Mouse (Mus musculus) ES-E14 (cell line): ENCODE measurements around the gene Zscan5b. TPM values are rescaled to one million over a fixed set of nuclear protein-coding genes. Genes with fewer than 3 reads are reported as not detected.
"Not testable (repeated sequence)": the region's sequence is repeated elsewhere in the genome, so short reads cannot be mapped to it uniquely, and the experiment has no call there.

Experiments
- DNase-seq: peaks from one replicate; pipeline ENCODE4 v3.0.0-alpha.2; 2013; ENCODE audit warnings: low read depth, low spot score
- H3K27ac ChIP-seq: 2 replicates; pipeline ENCODE4 v1.5.1; 2012; ENCODE audit warnings: low read depth, mild to moderate bottlenecking, low read length, moderate library complexity, mixed read lengths; ENCODE audit not compliant: poor library complexity, insufficient read depth, severe bottlenecking
- H3K36me3 ChIP-seq: 2 replicates; pipeline ENCODE4 v1.6.1; 2012; ENCODE audit warnings: mild to moderate bottlenecking, low read length, moderate library complexity, mixed read lengths; ENCODE audit not compliant: control insufficient read depth, poor library complexity, insufficient read depth, severe bottlenecking
- H3K4me1 ChIP-seq, 2 experiments: fragments of 150-350 bp in 1 of 2; sonication (generic) in 1 of 2; 2 replicates each; pipeline ENCODE4 v1.6.1; 2012; ENCODE audit warnings: low read length in 2 of 2, mild to moderate bottlenecking in 1 of 2, mixed read lengths in 1 of 2; ENCODE audit not compliant: control insufficient read depth in 2 of 2, insufficient read depth in 2 of 2, poor library complexity in 1 of 2
- H3K4me3 ChIP-seq, 2 experiments: fragments of 150-350 bp in 1 of 2; sonication (generic) in 1 of 2; 2 replicates each; pipeline ENCODE4 v1.5.1; 2012; ENCODE audit warnings: low read length in 2 of 2, low read depth in 1 of 2, mild to moderate bottlenecking in 1 of 2, mixed read lengths in 1 of 2; ENCODE audit not compliant: insufficient read depth in 1 of 2, poor library complexity in 1 of 2, severe bottlenecking in 1 of 2
- H3K9ac ChIP-seq: 2 replicates; pipeline ENCODE4 v1.6.1; 2012; ENCODE audit warnings: low read depth, mild to moderate bottlenecking, low read length, mixed read lengths; ENCODE audit not compliant: poor library complexity, insufficient read depth, severe bottlenecking
- H3K9me3 ChIP-seq: fragments of 150-350 bp; sonication (generic); 2 replicates; pipeline ENCODE4 v1.6.1; 2012; ENCODE audit warnings: low read depth, mild to moderate bottlenecking, low read length; ENCODE audit not compliant: control insufficient read depth, insufficient read depth
- CHD2 ChIP-seq: IDR thresholded peaks from 2 replicates; pipeline ENCODE4 v1.6.1; 2014; ENCODE audit warnings: mild to moderate bottlenecking, low read depth, low read length, inconsistent platforms
- HCFC1 ChIP-seq: IDR thresholded peaks from 2 replicates; pipeline ENCODE4 v1.6.1; 2012; ENCODE audit warnings: low read length, inconsistent platforms, borderline replicate concordance; ENCODE audit not compliant: insufficient read depth
- MAFK ChIP-seq: IDR thresholded peaks from 2 replicates; pipeline ENCODE4 v1.6.1; 2014; ENCODE audit warnings: mild to moderate bottlenecking, low read depth, low read length, inconsistent platforms; ENCODE audit not compliant: insufficient read depth
- ZC3H11A ChIP-seq: IDR thresholded peaks from 2 replicates; pipeline ENCODE4 v1.6.1; 2012; ENCODE audit warnings: low read depth, mild to moderate bottlenecking, inconsistent platforms, low read length, borderline replicate concordance
- ZNF384 ChIP-seq: IDR thresholded peaks from 2 replicates; pipeline ENCODE4 v1.6.1; 2012; ENCODE audit warnings: low read depth, low read length, inconsistent platforms
- in situ Hi-C, 2 experiments: fragments of 600-800 bp; cut with MboI; formaldehyde crosslinking; loops; one replicate each; pipeline ENCODE4 v1.15.1; 2025; ENCODE audit warnings: low sequenced_read_pairs in 2 of 2, inconsistent platforms in 1 of 2; ENCODE audit not compliant: unreplicated experiment in 2 of 2
- total RNA-seq: library from RNA; depleted of rRNA; stranded (reverse); fragments of 300-350 nt; gene quantifications from 2 replicates; pipeline ENCODE4 v1.2.3, GENCODE M21; 2012; rRNA removed

The Zscan5b gene
- 2.1 and 3.3 TPM in 2 replicates for total RNA-seq

DNA sequence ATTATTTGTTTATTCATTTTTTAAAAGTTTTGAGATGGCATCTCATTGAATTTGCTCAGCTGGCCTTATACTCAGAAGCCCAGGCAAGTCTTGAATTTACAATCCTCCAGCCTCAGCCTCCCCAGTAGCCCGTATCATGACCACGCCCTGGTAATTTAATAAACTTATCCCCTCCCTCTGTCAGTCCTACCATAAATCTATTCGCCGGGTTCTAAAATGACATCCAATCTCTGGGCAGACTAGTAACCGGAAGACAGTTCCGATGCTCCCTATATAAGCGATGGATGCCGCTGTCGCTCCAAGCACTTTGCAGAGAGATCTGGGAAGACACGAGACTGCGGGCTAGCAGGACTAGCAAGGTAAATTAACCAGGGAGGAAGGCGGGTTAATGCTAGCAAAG is at the start of gene Zscan5b:
TSS of gene Zscan5b (plus strand) at position 301 of the 400 bp plus-strand sequence.
- H3K9ac ChIP-seq: peak within 1 kb of the TSS; percentile 10; the same call in 1 of the 2 replicates
- no peaks in the 10 kb centered on the region for H3K9me3 ChIP-seq
- no peak for DNase-seq
- no peak within 1 kb of the TSS for H3K27ac ChIP-seq
- H3K4me1 ChIP-seq: peaks cover 3% of the 10 kb centered on the region in 2 experiments; a peak in 2 of 4 replicates
- no peak within 1 kb of the TSS; a peak in 1 of 4 replicates for H3K4me3 ChIP-seq
- in situ Hi-C loops: no loop called here
- H3K36me3 ChIP-seq: no peaks in the 10 kb centered on the region
- TF ChIP-seq CHD2 (no peak), ZNF384 (no peak), ZC3H11A (no peak), HCFC1 (no peak), MAFK (no peak)

DNA sequence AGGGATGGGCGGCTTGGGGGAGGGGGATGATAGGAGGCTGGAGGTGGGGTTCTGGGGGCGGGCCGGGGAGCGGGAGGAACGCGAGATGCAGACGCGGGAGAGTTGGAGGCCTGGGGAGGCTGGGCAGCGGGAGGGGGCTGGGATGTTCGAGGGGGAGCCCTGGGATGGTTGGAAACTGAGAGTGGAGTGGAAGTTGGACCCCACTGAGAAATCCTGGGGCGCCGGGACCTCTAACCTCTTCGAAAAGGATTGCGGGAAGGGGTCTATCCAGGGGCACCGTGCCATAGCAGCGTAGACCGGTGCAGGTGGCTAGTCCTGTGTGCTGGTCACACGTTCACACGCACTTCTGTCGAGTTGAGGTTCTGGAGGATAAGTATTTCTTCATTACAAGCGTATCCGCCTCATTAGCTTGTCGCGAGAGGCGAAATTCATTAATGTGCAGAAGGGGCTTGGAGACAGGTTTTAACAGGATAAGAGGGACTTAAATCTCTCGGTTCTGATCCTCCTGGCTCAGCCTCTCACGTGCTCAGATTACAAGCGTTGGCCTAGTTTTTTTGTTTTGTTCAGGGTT is 49.3 kb upstream of the Zscan5b start:
- Histone ChIP-seq H3K27ac (peak overlapping the region; percentile 92), H3K9ac (peak overlapping the region; percentile 93), H3K4me1 (peaks cover 0 to 4% of the 10 kb centered on the region in 2 experiments; a peak in 2 of 4 replicates), H3K9me3 (no peaks in the 10 kb centered on the region), H3K4me3 (peak overlapping the region; percentile 82 to 94), H3K36me3 (peaks cover 11% of the 10 kb centered on the region)
- in situ Hi-C loops: no loop called here
- TF ChIP-seq ZNF384 (no peak), ZC3H11A (no peak), MAFK (no peak), CHD2 (peak; percentile 81), HCFC1 (no peak)
- DNase-seq: peak; percentile 43

DNA sequence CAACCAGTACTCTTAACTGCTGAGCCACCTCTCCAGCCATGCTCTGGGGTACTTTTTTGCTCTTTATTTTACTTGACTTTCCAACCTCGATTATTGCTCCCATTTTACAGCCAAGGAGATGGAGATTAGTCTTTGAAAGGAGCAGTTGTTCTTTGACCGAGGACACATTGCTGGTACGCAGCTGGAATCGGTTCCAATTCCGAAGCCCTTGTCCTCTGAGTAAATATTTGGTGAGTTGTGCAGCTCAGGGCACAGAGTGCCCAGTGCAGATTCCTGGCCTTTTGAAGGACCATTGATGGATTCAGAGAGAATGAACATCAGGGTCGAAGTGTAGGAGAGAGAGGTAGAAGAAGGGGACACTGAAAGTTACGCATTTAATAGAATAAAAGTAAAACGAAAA is 48.2 kb upstream of the Zscan5b start:
- DNase-seq: no peak
- Histone ChIP-seq H3K36me3 (peaks cover 19% of the 10 kb centered on the region), H3K9me3 (no peaks in the 10 kb centered on the region), H3K9ac (peak overlapping the region; percentile 10; the same call in 1 of the 2 replicates), H3K4me1 (peaks cover 0 to 4% of the 10 kb centered on the region in 2 experiments; a peak in 2 of 4 replicates), H3K4me3 (peak overlapping the region; percentile 82 to 94; a peak in 1 of 4 replicates), H3K27ac (no peak overlapping the region)
- in situ Hi-C loops: no loop called here
- TF ChIP-seq ZC3H11A (no peak), MAFK (no peak), HCFC1 (no peak), ZNF384 (no peak), CHD2 (no peak)

DNA sequence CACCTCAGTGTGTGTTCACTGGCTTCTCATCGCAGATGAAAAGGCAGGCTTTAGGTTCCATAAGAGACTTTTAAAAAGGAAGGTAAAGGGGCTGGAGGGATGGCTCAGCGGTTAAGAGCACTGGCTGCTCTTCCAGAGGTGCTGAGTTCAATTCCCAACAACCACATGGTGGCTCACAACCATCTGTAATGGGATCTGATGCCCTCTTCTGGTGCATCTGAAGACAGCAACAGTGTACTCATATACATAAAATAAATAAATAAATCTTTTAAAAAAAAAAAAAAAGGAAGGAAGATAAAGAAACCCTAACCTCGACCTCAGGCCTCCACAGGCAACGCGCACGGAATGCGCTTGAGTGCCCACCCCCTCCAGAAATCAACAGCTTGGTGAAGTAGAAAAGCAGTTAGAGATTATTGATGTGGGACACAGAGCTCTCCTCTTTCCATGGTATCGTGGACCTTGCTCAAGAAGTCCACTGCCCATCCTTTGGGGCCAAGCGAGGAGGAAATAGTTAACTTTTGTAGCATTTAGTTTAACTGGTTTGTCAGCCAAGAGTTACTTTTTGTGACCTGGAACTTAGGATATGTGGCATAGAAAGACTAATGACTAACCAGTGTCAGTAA is 47.6 kb upstream of the Zscan5b start:
- DNase-seq, H3K9me3 ChIP-seq, H3K27ac ChIP-seq, H3K4me1 ChIP-seq, in situ Hi-C loops: not testable (repeated sequence)
- H3K4me3 ChIP-seq: peak overlapping the region in 1 of 2 experiments; percentile 94; a peak in 1 of 4 replicates
- peaks cover 20% of the 10 kb centered on the region for H3K36me3 ChIP-seq
- TF ChIP-seq ZNF384: peak; percentile 46; the same call in 1 of the 2 replicates
- peak overlapping the region; percentile 10; the same call in 1 of the 2 replicates for H3K9ac ChIP-seq

DNA sequence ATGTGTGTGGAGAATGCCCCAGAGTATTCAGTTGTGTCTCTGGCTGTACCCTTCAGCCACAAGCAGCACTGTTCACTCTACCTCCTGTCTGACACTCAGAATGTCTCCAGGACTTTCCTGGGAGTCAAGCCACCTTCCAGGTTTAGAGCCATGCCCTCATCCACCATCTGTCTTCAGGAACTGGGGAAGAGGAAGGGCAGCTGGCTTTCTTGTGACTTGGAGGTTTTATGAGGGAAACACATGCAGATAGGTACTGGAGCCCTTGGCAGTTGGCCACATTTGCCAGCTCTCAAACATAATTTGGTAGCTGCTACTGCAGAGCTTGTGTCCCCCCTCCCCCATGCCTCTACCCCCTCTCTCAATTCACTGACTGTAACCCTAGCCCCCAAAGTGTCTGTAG is 43.1 kb upstream of the Zscan5b start:
- H3K9ac ChIP-seq: no peak overlapping the region
- no peaks in the 10 kb centered on the region for H3K9me3 ChIP-seq
- no peak for TF ChIP-seq MAFK
- TF ChIP-seq HCFC1: no peak
- no peak for TF ChIP-seq ZC3H11A
- H3K36me3 ChIP-seq: peaks cover 29% of the 10 kb centered on the region
- DNase-seq: no peak
- in situ Hi-C loops: no loop called here
- no peak overlapping the region for H3K27ac ChIP-seq
- no peak overlapping the region for H3K4me3 ChIP-seq
- no peaks in the 10 kb centered on the region for H3K4me1 ChIP-seq
